Mouse (Mus musculus) midbrain, embryonic 14.5 days (tissue): ENCODE measurements at regions not wholly inside any gene's neighbourhood (a gene's known extent, or its start where the extent isn't known, plus 50 kb on each side); places are given as distances from the start of the nearest gene placed in this dataset.

Experiments
- ATAC-seq: fragments of 200-750 bp; cut with Nextera tagmentation; 2 replicates; pipeline ENCODE4 v1.8.0; 2017; ENCODE audit warnings: moderate number of reproducible peaks, moderate library complexity; ENCODE audit not compliant: low FRiP score, low TSS enrichment
- DNase-seq: peaks from one replicate; pipeline ENCODE4 v3.0.0-alpha.2; 2015
- H3K27ac ChIP-seq: fragments of 300-500 bp; sonication (generic); replicated peaks from 2 replicates; pipeline ENCODE4 v1.5.1; 2014; ENCODE audit warnings: mild to moderate bottlenecking, low read depth, low read length, moderate library complexity
- H3K27me3 ChIP-seq: fragments of 300-500 bp; sonication (generic); 2 replicates; pipeline ENCODE4 v1.6.1; 2014; ENCODE audit warnings: low read length, control low read depth, mixed read lengths; ENCODE audit not compliant: control insufficient read depth, insufficient read depth
- H3K36me3 ChIP-seq: fragments of 300-500 bp; sonication (generic); 2 replicates; pipeline ENCODE4 v1.6.1; 2014; ENCODE audit warnings: low read length, control low read depth; ENCODE audit not compliant: control insufficient read depth, insufficient read depth
- H3K4me1 ChIP-seq: fragments of 300-500 bp; sonication (generic); 2 replicates; pipeline ENCODE4 v1.6.1; 2014; ENCODE audit warnings: mild to moderate bottlenecking, antibody characterized with exemption, low read length, control low read depth; ENCODE audit not compliant: control insufficient read depth, insufficient read depth
- H3K4me2 ChIP-seq: fragments of 300-500 bp; sonication (generic); 2 replicates; pipeline ENCODE4 v1.6.1; 2014; ENCODE audit warnings: mild to moderate bottlenecking, low read length, moderate library complexity
- H3K4me3 ChIP-seq: fragments of 300-500 bp; sonication (generic); replicated peaks from 2 replicates; pipeline ENCODE4 v1.5.1; 2014; ENCODE audit warnings: low read depth, low read length
- H3K9ac ChIP-seq: fragments of 300-500 bp; sonication (generic); replicated peaks from 2 replicates; pipeline ENCODE4 v1.6.1; 2014; ENCODE audit warnings: mild to moderate bottlenecking, low read length, moderate library complexity
- H3K9me3 ChIP-seq: fragments of 300-500 bp; sonication (generic); 2 replicates; pipeline ENCODE4 v1.6.1; 2016; ENCODE audit warnings: low read length, control low read depth, mixed read lengths; ENCODE audit not compliant: control insufficient read depth
- WGBS: fragments of 180-500 bp; shearing (Covaris S2); extraction: QIAGEN DNeasy Blood & Tissue Kit; methylation state at CpG from one replicate; pipeline ENCODE4 v1.1.7; 2014; 5-methylcytosine and 5-hydroxymethylcytosine counted together

DNA sequence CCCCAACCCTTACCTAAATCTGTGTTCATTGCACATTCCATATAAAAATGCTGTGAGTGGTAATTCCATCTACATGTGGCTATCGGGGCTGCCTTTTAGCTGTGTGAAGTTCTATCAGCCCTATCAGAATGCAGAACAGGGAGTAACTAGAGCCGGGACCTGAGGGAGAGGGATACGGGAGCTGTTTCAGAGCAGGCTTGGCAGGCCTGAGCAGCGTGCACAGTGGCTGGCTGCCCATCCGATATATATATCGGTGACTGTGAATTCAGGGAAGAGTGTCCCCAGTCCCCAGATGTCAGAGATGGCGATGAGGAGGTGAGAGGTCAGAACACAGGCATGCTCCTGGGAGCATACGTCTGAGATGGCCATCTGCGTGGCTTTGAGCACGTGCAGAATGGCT lies 79.0 kb downstream of the Arl4c start:
- no peaks in the 10 kb centered on the region for H3K9me3 ChIP-seq
- H3K4me3 ChIP-seq = no peak overlapping the region
- no peaks in the 10 kb centered on the region for H3K27me3 ChIP-seq
- DNase-seq = peak; percentile 52
- no peak overlapping the region for H3K4me2 ChIP-seq
- no peak overlapping the region for H3K9ac ChIP-seq
- no peak for ATAC-seq
- no peaks in the 10 kb centered on the region for H3K36me3 ChIP-seq
- WGBS = 55% methylated on average over 10 of the region's 10 CpGs
- no peaks in the 10 kb centered on the region; the same call in 1 of the 2 replicates for H3K4me1 ChIP-seq
- 0 out of 2 replicates have a peak overlapping the region, but pooled peaks have one; percentile 3 for H3K27ac ChIP-seq

DNA sequence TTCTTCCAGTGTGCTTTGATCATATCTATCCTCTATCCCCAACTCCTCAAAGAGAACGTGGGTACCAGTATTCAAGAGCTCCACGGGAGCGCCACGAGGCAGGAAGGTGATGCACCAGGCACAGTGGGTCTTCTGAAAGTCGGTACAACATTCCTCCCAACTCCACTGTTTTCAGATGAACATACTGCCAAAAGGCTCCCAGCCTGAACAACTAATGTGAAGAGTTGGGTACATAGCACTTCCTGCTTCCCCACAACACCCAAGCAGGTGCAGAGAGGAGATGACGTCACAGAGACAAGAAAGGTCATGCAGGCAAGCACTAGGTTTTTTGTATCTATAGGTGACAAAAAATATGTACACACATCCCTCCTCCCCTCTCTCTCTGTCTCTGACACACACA lies 79.7 kb downstream of the Arl4c start:
- Histone ChIP-seq H3K4me1 (no peaks in the 10 kb centered on the region; the same call in 1 of the 2 replicates), H3K4me2 (no peak overlapping the region), H3K27me3 (no peaks in the 10 kb centered on the region), H3K4me3 (no peak overlapping the region), H3K9me3 (no peaks in the 10 kb centered on the region), H3K27ac (no peak overlapping the region), H3K9ac (no peak overlapping the region), H3K36me3 (no peaks in the 10 kb centered on the region)
- ATAC-seq (no peak), DNase-seq (no peak)
- 89% methylated on average over 6 of the region's 6 CpGs for WGBS

DNA sequence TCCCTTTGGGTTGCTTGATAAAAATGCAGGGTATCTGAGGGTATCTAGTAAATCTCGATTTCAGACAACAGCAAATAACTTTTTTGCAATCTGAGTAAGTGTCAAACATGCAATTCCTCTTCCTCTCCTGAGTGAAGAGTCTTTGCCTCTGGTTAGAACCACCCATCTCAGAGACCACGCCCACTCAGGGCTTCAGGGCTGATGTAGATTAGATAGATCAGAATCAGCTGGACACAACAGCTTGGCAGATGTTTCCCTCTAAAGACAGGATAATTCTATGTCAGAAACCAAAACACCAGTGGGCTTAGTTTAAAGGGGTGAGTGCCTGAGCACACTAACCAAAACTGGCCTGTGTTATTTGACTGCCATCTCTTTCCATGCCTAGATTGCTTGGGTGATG lies 80.8 kb downstream of the Arl4c start:
- H3K27ac ChIP-seq = no peak overlapping the region
- no peak overlapping the region for H3K4me3 ChIP-seq
- DNase-seq = no peak
- no peaks in the 10 kb centered on the region for H3K36me3 ChIP-seq
- no peaks in the 10 kb centered on the region for H3K27me3 ChIP-seq
- WGBS = 75% methylated on average over 2 of the region's 2 CpGs
- H3K4me1 ChIP-seq = no peaks in the 10 kb centered on the region; the same call in 1 of the 2 replicates
- H3K9me3 ChIP-seq = no peaks in the 10 kb centered on the region
- ATAC-seq = no peak
- no peak overlapping the region for H3K4me2 ChIP-seq
- H3K9ac ChIP-seq = no peak overlapping the region

DNA sequence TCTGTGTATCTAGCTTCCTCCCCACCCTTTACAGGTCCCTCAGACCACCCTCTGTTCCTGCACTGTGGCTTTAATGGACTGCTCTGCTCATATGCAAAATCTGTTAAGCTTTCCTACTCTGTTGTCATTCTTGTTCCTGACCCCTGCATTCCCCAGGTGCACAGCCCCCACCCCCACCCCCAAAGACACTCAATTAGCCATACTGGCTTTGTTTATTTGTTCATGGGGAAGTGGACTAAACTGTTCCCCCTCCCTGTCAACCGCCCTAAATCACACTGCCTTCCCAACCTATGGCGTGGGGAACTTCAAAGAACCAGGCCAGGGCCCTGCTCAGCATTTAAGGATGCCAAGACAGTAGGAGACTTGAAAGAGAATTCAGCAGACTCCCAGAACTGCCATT lies 89.0 kb downstream of the Arl4c start:
- no peaks in the 10 kb centered on the region for H3K9me3 ChIP-seq
- H3K27ac ChIP-seq = no peak overlapping the region
- H3K4me3 ChIP-seq = no peak overlapping the region
- 18% methylated on average over 2 of the region's 2 CpGs for whole genome bisulfite sequencing
- ATAC-seq = no peak
- H3K27me3 ChIP-seq = no peaks in the 10 kb centered on the region
- H3K9ac ChIP-seq = no peak overlapping the region
- no peak for DNase-seq
- H3K4me1 ChIP-seq = 0 out of 2 replicates have a peak, but pooled peaks cover 6% of the 10 kb centered on the region
- no peak overlapping the region for H3K4me2 ChIP-seq
- H3K36me3 ChIP-seq = no peaks in the 10 kb centered on the region

DNA sequence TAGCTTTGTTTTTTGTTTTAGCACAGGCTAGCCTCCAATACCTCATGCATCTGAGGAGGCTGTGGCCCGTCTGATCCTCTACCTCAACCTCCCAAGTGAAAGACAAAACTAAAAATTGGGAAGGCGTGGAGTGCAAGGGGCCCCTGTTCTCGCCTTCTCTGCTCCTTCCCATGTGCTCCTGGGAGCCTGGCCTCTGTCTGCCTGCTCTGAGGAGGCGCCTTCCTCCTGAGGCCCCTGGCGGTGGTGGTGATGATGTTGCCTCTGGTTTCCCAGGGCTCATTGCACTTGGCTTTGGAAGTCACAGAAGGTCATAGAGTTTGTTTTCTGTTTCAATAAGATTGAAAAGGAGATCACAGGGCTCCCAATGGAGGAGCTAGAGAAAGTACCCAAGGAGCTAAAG lies 90.8 kb downstream of the Arl4c start:
- no peak for ATAC-seq
- 85% methylated on average over 5 of the region's 5 CpGs for WGBS

DNA sequence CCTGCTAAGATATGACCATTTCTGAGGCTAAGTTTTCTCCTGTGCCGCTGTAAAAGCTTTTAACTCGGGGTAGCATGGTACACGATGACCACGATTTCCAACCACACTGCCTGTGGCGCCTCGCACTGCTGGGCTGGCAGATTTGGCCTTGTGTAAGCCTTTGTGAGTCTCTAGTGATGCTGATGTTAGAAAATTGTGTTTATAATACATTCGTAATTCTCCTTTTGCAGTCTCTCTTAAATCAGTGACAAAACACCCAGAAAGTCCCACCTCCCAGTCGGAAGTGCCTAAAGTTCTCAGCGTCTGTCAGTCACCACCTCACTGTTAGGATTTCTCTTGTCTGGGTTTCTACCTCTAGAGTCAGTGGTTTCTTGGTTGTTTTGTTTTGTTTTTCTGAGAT lies 91.2 kb downstream of the Arl4c start:
- Histone ChIP-seq H3K4me3 (no peak overlapping the region), H3K9ac (no peak overlapping the region), H3K27me3 (no peaks in the 10 kb centered on the region), H3K4me1 (0 out of 2 replicates have a peak, but pooled peaks cover 6% of the 10 kb centered on the region), H3K36me3 (no peaks in the 10 kb centered on the region), H3K4me2 (no peak overlapping the region), H3K9me3 (no peaks in the 10 kb centered on the region), H3K27ac (no peak overlapping the region)
- no peak for DNase-seq
- 91% methylated on average over 9 of the region's 9 CpGs for WGBS
- no peak for ATAC-seq

More for the DNA sequence above, 90.8 kb downstream of the Arl4c start:
- H3K9me3 ChIP-seq = no peaks in the 10 kb centered on the region
- H3K4me2 ChIP-seq = no peak overlapping the region
- H3K9ac ChIP-seq = no peak overlapping the region
- H3K4me1 ChIP-seq = 0 out of 2 replicates have a peak, but pooled peaks cover 6% of the 10 kb centered on the region
- DNase-seq = no peak
- no peaks in the 10 kb centered on the region for H3K36me3 ChIP-seq
- H3K4me3 ChIP-seq = no peak overlapping the region
- no peak overlapping the region for H3K27ac ChIP-seq
- no peaks in the 10 kb centered on the region for H3K27me3 ChIP-seq

DNA sequence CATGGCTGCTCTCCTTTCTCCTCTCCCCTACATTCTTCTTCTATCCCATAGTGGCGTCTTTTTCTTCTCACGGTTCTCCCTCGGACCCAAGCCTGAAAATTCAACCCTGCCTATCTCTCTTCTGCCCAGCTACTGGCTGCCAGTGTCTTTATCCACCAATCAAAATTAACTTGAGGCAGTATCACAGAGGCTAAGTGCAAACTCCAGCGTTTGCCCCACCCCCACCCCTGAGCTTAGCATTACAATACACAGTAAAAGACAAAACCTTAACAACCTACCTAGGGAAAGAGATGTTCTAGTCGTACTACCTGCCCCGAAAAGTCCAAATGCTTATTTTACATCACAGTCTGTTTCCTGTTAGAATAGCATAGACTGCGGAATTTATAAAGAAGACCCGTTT lies 93.2 kb downstream of the Arl4c start:
- 44% methylated on average over 8 of the region's 8 CpGs for WGBS
- H3K4me3 ChIP-seq = no peak overlapping the region
- H3K27me3 ChIP-seq = no peaks in the 10 kb centered on the region
- no peaks in the 10 kb centered on the region for H3K9me3 ChIP-seq
- DNase-seq (no peak), ATAC-seq (no peak)
- 0 out of 2 replicates have a peak, but pooled peaks cover 6% of the 10 kb centered on the region for H3K4me1 ChIP-seq
- H3K36me3 ChIP-seq = no peaks in the 10 kb centered on the region
- no peak overlapping the region for H3K27ac ChIP-seq
- H3K9ac ChIP-seq = no peak overlapping the region
- H3K4me2 ChIP-seq = no peak overlapping the region

DNA sequence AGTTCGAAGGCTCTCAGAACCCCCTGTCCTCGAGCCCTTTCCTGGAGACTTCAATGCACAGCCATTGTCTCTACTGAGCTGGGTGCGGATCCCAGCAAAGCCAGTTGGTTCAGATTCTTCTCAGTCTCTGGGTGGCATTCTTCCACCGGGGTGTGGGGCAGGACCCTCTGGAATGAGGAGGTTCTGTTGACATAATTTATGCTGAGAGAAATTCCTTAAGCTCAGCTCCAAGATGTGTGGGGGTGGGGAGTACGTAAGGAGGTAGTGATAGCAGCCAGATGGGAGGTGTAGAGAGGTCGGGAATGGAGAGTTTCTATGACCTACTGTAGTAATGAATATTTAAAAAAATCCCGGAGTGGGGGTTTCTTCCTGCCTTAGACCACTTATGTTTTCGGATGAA lies 93.8 kb downstream of the Arl4c start:
- Histone ChIP-seq H3K27ac (no peak overlapping the region), H3K9me3 (no peaks in the 10 kb centered on the region), H3K36me3 (no peaks in the 10 kb centered on the region), H3K9ac (no peak overlapping the region), H3K4me3 (no peak overlapping the region), H3K27me3 (no peaks in the 10 kb centered on the region), H3K4me2 (no peak overlapping the region), H3K4me1 (0 out of 2 replicates have a peak, but pooled peaks cover 4% of the 10 kb centered on the region)
- ATAC-seq (no peak), DNase-seq (no peak)
- WGBS = 56% methylated on average over 8 of the region's 8 CpGs

DNA sequence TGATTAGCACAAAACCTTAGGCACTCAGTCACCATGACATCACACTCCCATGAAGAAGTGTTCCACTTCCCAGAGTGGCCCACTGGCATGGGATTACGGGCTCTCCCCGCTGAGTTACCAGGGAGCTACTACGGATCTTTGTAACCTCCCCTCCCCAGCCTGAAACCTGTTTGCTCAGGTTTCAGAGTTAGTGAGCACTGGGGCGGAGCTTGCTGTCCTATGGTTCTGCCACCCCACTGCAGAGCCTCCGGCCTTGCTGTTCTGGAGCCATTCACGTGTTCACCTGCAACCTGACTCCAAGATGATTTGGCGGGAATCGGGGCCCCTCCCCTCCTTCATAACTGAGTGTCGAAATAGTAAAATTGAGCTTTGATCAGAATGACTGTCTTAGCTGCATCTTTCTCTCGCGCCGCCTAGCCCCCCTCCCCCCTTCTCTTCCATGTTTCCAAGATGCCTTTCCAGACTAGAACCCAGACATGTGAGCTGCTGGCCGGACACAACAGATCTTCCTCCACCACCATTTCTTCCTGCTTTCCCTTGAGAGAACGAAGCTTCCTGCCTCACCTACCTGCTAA lies 95.8 kb upstream of the Glrp1 start:
- H3K4me2 ChIP-seq = no peak overlapping the region
- ATAC-seq (no peak), DNase-seq (no peak)
- H3K27ac ChIP-seq = no peak overlapping the region
- H3K27me3 ChIP-seq = no peaks in the 10 kb centered on the region
- H3K4me1 ChIP-seq = no peaks in the 10 kb centered on the region
- 61% methylated on average over 14 of the region's 14 CpGs for WGBS
- H3K9ac ChIP-seq = no peak overlapping the region
- no peaks in the 10 kb centered on the region for H3K36me3 ChIP-seq
- H3K4me3 ChIP-seq = no peak overlapping the region
- no peaks in the 10 kb centered on the region for H3K9me3 ChIP-seq
